Mouse (Mus musculus): ENCODE measurements around the gene Smoc1.
A peak's percentile ranks its signal among the peaks of the same experiment; 100 is the strongest.

Smoc1 gene

DNA sequence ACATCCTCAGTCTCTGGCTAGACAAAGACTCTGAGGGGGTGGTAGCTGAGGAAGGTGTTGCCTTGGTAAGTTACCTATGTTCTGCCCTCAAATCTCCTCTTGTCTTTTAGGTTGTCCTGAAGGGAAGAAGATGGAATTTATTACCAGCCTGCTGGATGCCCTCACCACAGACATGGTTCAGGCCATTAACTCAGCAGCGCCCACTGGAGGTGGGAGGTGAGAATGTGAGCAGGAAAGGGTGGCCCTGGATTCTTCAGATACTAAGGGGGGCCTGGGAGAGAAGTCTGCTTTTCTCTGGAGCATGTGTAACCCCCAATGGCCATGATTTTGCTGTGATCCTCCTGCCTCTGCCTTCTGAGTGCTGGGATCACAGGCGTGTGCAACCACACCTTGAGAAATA is 143.5 kb downstream of the Smoc1 start:
- DNase-seq: no peak

DNA sequence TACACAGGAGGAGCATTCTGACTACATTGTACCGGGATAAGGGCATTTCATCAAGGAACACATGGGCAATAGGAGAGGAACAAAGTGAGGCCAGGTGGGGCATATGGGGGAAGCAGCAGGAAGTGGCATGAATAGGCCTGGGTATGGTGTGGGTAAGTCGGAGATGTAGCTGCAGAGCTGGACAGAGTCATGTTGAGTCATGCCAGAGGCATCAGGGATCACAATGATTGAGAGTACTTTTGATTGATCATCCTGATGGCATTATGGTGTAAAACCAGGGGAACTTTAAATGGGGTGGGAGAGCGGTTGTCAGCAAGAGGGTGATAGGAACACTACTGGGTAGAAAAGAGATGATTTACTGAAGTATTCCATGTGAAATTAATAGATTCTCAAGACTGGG is 146.4 kb downstream of the Smoc1 start:
- DNase-seq: no peak

DNA sequence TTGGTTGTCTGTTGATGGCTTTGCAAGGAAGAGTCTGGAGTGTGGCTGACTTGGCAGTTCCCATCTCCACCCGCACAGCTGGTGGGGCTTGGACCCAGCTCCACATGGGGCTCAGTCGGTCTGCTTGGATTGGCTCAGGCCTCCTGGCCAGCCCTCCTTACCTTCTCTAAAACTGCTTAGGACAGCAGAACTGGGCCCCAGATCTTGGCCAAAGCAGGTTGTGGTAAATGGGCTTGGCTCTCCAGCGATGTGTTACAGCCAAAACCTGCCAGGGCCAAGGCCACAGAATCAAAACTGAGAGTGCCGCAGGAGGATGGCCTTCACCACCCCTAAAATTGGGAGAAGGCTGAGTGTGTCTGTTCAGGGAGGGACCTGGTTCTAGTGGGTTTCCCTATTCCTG is 147.3 kb downstream of the Smoc1 start:
- no peak for DNase-seq

DNA sequence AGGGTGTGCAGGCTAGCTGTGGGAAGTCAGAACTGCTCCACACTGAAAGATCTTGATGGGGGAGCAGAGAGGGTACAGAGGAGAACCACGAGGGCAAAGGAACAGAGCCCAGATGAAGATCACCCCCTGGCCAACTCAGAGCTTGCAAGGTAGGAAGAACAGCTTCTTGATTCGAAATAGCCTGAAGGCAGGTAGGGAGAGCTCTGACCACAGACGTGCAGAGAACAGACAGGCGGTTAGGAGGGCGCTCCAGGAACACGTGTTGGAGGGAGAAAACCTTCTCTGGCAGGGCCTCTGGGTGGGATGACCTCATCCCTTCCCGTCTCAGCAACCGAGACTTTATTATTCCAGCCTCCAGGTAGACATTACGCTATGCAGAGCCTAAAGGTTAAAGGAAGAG is 148.6 kb downstream of the Smoc1 start:
- DNase-seq: no peak

DNA sequence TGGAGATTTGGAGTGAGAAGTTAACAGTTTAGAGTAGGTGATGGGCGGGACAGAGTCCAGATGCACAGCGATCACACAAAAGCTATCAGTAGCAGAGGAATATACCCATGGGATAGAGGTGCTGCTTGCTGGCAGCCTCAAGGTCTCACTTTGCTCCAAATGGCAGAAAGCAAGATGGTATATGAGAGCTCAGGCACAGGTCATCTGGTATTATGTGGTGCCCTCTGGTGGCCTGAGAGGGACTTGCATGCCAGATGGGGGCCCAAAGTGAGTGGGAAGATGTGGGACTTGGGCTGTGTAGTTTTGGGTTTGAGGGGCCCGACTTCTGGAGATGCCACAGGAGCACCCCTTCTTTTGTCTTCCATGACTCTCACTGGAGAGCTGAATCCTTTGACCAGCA is 155.5 kb downstream of the Smoc1 start:
- peak; percentile 94 for DNase-seq

DNA sequence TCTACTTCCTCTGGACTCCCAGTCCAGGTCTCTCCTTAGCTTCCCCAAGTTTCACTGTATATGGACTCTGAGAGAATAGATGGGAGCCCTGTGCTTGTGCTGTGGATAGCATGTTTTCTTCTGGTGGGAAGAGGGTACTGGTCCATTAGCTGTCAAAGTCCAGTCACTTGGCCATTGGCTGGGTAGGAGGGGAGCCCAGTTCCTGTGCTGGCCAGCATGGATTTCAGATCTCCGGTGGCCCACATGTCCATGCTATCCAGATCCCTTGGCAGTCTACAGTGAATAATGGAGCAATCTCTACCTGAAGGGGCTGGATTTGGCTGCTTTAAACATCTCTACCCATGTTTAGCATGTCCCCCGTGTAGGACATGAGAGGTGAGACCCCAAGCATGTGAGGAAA is 158.4 kb downstream of the Smoc1 start:
- DNase-seq: peak; percentile 75

DNA sequence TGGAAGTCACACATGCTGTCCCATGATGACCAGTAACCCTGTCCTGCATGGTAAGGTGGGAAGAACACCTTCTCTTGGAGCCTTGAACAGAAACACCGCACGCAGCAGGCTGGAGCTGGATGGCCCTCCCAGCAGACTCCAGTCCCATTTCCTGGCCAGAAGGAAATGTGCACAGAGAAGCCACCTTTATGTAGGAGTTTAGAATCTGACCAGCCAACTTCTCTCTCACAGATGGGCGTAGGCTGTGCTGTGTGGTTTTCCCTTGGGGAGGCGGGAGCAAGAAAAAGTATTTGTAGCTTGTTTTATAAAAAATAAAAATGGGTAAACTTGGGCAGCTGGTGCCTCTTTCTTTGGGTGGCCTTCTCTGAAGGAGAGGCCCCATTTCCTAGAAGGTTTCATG is 159.5 kb downstream of the Smoc1 start:
- DNase-seq: no peak

DNA sequence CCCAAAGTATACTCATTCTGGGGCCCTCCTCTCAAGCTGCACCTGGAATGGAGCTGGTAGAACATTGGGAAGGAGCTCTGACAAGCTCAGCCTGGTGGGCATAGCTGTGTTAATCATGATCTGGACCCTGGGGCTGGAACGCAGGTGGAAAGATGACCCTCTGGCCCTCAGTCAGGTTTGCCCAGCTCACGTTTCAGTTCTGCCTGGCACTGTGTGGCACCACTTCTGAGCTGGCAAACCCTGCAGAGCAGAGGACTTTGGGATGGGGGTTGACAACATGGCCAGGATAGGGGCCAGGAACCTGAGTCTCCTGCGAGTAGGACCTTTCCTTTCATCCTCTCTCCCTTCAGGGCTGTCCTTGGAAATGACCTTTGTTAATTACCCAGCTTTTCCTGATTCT is 160.1 kb downstream of the Smoc1 start:
- DNase-seq: peak; percentile 60

DNA sequence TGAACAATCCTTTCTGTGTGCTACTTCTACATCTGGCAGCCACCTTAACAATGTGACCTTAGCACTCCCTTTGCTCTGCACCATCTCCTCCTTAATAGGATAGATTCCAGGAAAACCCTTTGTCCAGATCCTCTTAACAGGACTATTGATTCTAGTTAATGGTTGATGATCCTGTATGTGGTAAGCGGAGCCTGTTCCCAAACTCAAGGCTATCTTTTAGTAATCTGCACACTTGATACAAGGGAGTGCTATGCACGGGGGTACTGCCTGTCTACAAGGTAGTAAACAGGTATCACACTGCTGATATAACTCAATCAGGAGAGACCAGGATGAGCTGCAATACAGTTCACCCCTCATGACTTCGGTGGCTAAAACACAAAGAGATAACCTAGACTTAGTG is 161.8 kb downstream of the Smoc1 start:
- DNase-seq: peak; percentile 59

DNA sequence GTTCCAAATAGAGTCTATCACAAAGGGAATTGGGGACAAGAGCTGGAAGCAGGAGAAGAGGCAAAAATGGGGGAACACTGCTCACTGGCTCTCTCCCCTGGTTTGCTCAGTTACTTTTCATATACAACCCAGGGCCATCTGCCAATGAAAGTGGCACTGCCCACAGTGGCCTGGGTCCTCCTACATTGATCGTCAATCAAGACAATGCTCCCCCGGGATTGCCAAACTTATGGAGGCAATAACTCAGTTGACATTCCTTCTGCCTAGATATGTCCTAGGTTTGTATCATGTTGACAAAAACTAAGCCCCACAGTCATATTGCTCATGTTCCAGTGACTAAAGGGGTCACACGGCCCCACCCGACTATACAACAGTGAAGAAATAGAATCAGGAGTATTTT is 162.4 kb downstream of the Smoc1 start:
- peak; percentile 69 for DNase-seq

DNA sequence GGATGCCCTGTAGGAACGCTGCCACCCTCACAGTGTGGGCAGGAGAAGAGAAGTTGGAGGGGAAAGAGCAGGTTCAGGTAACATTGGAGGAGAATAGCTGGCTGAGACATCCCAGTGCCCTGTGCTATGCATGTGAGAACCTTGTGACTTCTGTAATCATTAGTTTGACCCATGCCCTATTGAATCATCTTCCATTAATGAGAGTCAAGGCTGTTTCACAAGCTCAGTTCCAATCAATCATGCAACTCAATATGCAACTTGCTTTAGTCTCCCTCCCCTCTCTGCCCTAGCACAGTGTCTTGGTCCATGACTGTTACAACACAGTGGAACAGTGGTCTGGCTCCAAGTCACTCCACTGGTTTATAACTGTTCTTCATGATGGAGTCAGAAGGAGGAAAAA is 163.0 kb downstream of the Smoc1 start:
- DNase-seq: peak; percentile 63

DNA sequence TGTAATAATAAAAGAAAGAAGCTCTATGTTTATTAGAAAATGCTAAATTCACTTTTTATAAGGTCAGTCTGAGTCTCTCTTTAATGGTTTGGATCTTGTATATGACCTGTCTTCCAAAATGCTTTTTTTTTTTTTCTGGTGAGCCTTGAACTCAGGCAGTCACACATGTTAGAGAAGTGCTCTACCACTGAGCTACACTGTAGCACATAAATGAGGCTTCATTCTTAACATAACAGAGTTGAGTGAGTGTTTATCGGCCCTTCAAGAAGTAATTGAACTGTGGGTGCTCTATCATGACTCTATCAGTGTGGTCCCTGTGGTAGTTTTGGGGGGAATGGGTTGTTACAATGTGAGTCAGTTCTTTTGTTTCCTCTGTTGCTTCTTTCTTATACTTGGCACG is 167.4 kb downstream of the Smoc1 start:
- DNase-seq: peak; percentile 16

DNA sequence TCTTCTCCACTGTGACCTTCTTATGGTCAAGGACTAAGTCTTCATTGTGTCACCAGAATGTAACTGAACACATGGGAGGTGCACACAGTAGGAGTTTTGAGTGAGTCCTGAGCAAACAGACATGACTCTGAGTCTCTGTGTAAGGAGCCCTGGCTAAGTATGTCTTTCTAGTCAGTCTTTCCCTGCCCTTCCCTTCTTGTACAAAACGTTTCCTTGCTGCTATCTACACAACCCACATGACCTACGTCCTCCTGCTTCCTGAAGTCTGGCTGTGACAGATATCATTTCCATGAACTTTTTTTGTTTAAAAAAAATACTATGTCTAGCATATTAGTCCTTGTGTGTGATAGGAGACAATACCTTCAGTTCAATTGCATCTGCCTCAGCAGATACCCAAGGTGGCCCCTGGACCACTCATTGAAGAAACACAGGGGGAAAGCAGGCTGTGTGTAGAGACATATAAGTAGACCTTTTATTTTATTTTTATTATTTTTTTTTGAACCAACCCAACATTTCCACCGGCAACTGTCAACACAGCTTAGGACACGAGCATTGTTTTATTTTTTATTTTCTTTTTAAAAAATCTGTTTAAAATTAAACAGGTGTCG is 171.0 kb downstream of the Smoc1 start:
- DNase-seq: peak; percentile 54

DNA sequence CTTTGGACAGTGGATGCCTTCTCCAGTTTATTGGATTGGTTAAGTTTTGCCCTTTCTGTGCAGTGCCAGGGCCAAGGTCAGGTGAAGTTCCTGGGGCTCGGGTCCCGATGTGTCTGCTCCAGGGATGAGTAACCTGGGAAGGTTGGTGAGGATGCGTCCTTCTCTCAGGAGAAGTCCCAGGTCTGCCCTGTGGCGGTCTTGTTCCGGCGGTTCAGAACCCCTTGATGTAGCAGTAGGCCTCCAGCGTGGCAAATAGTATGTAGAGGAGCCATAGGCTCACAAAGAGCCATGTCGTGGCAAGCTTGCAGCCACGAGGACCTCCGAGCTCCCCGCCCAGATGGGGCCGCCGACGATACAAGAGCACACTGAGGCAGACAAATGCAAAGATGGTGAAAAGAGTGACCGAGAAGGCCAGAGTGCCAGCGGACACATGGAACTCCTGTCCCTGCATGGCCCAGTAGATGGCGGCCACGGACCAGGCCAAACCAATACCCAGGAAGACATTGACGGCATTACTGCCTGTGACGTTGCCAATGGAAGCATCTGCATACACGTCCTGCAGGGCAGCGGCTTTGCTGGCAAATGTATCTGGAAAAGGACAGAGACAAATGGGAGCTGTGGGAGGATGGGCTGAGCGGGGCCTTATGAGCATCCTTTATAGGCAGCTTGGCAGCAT is 172.8 kb downstream of the Smoc1 start:
- DNase-seq: peak; percentile 88

DNA sequence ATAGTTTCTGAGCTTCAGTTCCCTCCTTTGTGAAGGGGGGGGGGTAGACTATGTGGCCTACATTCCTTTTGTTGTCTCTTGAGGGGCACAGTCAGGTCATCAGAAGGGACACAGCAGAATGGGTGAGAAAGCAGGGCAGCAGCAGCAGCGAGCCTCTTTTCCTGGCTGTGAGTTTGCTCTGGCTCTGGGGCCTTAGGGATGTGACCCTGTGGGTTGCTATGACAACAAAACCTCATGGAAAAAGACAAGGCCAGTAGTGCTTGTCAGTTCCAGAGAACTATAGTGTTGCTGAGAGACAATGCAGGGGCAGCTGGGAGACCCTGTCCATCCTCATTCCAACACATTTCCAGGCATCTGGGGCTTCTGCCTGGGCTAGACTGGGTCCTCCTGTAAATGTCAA is 176.6 kb downstream of the Smoc1 start:
- DNase-seq: peak; percentile 62

DNA sequence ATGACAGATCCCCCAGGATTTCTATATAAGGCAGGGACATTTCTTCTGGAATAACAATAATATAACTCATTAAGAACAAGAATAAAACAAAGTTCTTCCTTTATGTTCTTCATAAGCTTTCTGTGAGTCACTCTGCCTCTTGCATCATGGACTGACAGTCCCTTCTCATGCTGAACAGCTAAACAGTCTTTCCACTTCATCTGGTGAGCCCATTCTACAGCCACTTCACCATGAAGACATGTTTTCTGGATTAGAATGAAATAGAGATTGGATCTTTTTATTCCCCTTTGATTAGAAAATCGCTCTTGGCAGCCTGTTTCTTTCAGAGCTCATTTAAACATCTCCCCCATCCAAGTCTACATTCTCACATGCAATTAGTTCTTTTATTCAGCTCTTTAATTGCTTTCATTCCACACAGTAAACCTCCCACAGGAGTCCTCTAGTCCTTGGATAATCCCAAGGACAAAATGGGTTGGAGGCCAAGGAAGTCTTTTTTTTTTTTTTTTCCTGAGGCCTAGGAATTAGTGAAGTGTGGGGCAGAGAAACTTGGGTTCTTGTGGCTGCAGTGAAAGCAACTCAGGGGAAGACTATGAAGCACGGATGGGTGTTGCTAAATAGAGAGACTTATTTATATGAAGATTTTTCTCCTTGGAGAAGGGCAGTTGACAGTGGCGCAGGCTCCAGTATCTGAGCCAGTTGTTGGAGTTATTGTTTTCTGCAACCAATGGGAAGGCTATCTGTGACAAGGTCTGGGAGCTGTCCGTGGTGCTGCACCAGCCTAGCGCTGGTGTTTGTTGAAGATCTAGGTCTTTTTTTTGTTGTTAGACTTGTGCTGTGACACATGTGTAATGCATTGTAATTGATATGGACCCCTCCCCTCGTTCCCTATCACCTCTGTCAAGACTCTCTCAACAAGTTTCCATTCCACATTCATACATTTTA is 179.3 kb downstream of the Smoc1 start:
- DNase-seq: peak; percentile 60

DNA sequence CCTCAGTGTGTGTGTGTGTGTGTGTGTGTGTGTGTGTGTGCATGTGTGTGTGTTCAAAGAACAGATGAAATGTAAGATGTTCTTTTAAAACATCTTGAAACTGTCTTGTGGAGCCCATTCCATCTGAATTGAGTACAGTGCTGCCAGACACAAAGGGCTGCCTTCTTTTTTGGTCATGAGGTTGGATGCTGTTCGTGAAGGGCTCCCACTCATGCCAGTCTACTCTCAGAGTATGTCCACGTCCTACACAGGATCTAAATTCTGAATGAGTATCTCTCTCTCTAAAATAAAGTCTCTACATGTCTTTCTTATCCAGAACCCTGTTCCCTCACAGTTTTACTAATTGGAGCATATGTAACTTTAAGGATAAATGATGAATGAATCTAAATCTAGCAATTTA is 182.0 kb downstream of the Smoc1 start:
- peak; percentile 15 for DNase-seq

DNA sequence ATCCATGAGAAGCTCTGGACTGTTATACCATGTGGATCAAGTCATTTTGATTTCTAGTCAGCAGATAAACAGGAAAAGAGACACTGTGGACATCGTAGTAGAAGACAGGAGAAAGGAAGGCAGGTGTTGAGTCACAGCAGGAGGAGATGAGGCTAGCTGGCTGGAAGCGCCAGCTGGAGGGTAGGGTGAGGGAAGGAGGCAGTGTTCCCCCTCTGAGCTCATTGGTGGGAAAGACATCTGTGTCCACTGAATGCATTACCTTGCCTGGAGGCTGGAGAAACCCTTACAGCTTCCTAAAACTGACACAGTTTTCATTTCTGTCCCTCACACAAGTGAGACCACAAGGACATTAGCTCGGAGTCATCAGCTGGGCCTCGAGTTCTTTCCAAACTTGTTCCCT is 192.7 kb downstream of the Smoc1 start:
- peak; percentile 51 for DNase-seq

DNA sequence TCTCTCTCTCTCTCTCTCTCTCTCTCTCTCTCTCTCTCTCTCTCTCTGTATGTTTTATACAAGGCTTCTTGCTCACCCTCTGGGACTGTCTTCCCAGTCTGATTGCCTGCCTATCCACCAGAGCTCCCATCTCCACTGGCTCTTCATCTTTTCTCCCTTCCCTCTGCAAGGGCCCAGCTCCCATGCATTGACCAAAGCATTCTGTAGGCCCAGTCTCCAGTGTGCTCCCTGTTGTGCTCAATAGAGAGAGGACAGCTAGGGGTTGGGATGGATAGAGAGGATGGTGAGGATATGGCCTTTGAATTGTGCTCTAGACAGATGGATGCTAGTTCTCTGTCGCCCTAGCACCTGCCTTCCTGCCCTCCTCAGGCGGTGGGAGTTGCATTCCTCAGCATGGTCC is 196.7 kb downstream of the Smoc1 start:
- DNase-seq: peak; percentile 80

DNA sequence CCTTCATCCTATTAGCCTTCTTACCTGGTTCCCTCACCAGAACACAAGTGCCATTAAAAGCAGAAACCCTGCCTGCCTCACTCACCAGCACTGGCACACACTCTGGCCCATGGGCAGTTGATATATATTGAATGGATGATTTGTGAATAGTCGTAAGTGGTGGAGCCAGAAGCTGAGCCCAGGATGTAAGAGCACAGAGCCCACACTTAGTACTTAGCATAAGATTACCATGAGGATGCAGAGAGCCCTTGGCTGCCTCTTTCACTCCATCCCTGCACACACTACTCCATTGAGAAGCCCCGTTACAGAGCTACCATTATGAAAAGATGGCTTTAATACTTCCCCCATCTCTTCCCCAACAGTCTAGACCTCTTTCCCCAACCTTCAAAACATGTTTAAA is 198.2 kb downstream of the Smoc1 start:
- DNase-seq: peak; percentile 77

DNA sequence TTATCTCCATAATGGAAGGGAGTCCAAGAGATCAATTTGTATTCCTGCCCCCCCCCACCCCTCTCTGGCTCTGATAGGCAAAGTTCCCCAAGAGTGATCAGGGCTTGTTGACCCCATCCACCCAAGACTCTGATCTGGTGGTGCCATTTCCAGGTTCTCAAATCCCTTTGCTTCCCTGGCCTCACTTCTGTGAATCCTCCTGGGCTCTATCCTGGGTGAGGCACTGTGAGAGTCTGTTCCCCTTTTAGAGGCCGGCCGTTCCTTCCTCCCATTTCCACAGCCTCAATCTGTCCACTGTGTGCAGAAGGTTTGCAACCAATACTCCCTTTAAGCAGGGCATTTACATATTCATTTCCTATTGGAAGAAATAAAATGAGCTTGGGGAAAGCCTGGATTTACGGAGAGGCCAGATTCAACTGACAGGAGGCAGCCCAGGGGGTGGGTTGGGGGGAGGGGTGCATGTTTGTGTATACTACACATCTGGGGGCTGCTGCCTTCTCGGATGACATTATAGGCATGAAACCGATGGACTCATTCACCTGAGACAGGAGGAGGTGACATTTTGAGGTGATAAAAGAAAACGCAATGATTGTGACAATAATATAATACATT is 199.5 kb downstream of the Smoc1 start:
- DNase-seq: peak; percentile 77

DNA sequence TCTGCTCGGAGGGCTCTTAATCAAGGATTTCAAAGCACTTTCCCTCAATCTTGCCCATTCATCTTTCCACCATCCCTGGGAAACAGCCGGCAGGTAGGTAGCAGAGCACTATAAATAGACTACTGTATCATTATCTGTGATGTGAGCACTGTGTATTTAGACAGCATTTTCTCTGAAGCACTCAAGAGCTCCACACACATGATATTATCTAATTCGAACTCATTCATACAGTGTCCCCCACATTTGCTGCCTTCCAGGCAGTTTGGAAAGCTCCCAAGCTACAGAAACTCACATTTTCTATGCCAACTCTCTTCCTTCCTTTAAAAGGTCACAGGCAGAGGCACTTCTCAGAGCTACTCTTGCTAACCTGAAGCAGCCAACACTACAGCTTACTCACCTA is 200.0 kb downstream of the Smoc1 start:
- DNase-seq: peak; percentile 23

DNA sequence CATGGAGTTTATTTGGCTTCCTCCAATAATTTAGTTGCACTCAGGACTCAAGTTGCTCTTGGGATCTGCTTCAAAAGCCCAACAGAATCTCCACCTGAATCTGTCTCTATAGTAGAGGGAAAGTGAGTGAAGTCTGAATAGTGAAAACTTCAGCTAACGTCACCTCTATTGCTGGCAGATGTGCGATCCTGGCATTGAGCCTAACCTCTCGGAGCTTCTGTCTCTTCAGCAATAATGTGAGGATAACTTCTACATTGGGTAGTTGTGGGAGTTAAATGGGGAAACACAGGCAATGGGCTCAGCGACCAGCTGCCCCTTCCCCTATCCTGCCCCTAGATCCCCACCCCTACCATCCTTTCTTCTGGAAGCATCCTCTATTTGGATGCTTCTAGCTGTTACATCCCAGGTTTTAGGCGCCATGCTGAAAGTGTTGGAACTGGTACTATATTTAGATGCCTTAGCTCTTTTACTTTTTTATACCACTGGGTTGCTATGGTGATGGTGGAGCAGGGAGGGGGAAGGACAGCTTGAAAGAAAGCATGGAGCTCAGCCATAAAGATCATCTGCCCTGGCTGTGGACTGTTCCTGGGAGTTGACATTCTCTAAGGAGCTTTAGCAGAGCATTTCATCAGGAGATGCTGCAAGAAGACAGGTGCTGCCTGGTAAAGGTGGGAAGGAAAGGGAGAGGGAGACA is 201.3 kb downstream of the Smoc1 start:
- DNase-seq: peak; percentile 42

Measured in heart, adult 11 months (tissue).